ENCODE assay signal across 12 mouse cellular contexts in genomic region chr14:62639111-62639510, GRCm38 (mm10). TPM values are rescaled to one million over a fixed set of nuclear protein-coding genes. Genes with fewer than 3 reads are reported as not detected.
DNase-seq lines count a peak whose midpoint lies in the region; ATAC-seq lines count a peak whose summit lies in the region.
"Had no signal": no experiment of that assay in that cellular context is flagged by ENCODE, and none has a peak within 500 bp of the region (broad histone marks: within the 10 kb centered on the region; RNA-seq: fewer than 3 reads in every experiment).

No protein-coding gene starts in this region.

- peak overlapping the region; percentile 47; the same call in 1 of the 2 replicates for H3K27ac ChIP-seq in forebrain, embryonic 15.5 days (replicated peaks)
- H3K27ac ChIP-seq in forebrain, embryonic 11.5 days (ENCODE audit: low read depth, low read length) = no peak overlapping the region
- H3K27ac ChIP-seq: midbrain, embryonic 10.5 days; stomach, embryonic 15.5 days had no signal

- H3K27me3 ChIP-seq in forebrain, embryonic 15.5 days = no peaks in the 10 kb centered on the region
- H3K27me3 ChIP-seq in forebrain, embryonic 11.5 days (ENCODE audit: control insufficient read depth, insufficient read depth, low read length) = no peaks in the 10 kb centered on the region
- H3K27me3 ChIP-seq: stomach, embryonic 15.5 days had no signal

- no peak for ATAC-seq in forebrain, embryonic 15.5 days (replicated peaks)
- no peak for ATAC-seq in forebrain, embryonic 11.5 days (replicated peaks; ENCODE audit: low FRiP score)

- WGBS in forebrain, embryonic 15.5 days = 79% methylated on average over 6 of the region's 6 CpGs
- WGBS in forebrain, embryonic 11.5 days = 77% methylated on average over 6 of the region's 6 CpGs

- H3K36me3 ChIP-seq in forebrain, embryonic 15.5 days = no peaks in the 10 kb centered on the region
- H3K36me3 ChIP-seq in forebrain, embryonic 11.5 days (ENCODE audit: control insufficient read depth, insufficient read depth, low read length) = no peaks in the 10 kb centered on the region
- H3K36me3 ChIP-seq: midbrain, embryonic 10.5 days; stomach, embryonic 15.5 days had no signal

- no peak overlapping the region for H3K9ac ChIP-seq in forebrain, embryonic 15.5 days (replicated peaks)
- H3K9ac ChIP-seq in forebrain, embryonic 11.5 days (ENCODE audit: low read length) = no peak overlapping the region
- H3K9ac ChIP-seq: stomach, embryonic 15.5 days had no signal

- no peak for DNase-seq in forebrain, embryonic 11.5 days (ENCODE audit: low spot score)
- DNase-seq in left cerebral cortex, postnatal 14 days (ENCODE audit: low spot score in 2 of 2) = peak; percentile 31 to 33
- no peak for DNase-seq in left cerebral cortex, adult 11 months (ENCODE audit: low spot score)
- DNase-seq in adrenal gland, adult 2 months = peak; percentile 39
- peak; percentile 9 to 23 for DNase-seq in kidney, postnatal 4 days
- DNase-seq in thymus, adult 18-20 months = no peak
- no peak for DNase-seq in B cell, adult 2 months
- DNase-seq: layer of hippocampus, postnatal 36 days had no signal

- intact Hi-C loops in left cerebral cortex, postnatal 14 days (cut with DNase I) = no loop called here

- H3K4me3 ChIP-seq in forebrain, embryonic 15.5 days = no peak overlapping the region
- no peak overlapping the region for H3K4me3 ChIP-seq in forebrain, embryonic 11.5 days (ENCODE audit: low read depth, low read length)
- H3K4me3 ChIP-seq: midbrain, embryonic 10.5 days; stomach, embryonic 15.5 days had no signal

- H3K4me1 ChIP-seq in forebrain, embryonic 15.5 days = peaks cover 12% of the 10 kb centered on the region
- peaks cover 5% of the 10 kb centered on the region; the same call in 1 of the 2 replicates for H3K4me1 ChIP-seq in forebrain, embryonic 11.5 days (replicated peaks; ENCODE audit: control insufficient read depth, insufficient read depth, low read length)

- H3K9me3 ChIP-seq in forebrain, embryonic 15.5 days = no peaks in the 10 kb centered on the region
- H3K9me3 ChIP-seq in forebrain, embryonic 11.5 days (ENCODE audit: control insufficient read depth, low read length) = no peaks in the 10 kb centered on the region
- H3K9me3 ChIP-seq: midbrain, embryonic 10.5 days; stomach, embryonic 15.5 days had no signal

- H3K4me2 ChIP-seq in forebrain, embryonic 15.5 days (replicated peaks) = no peak overlapping the region
- no peak overlapping the region for H3K4me2 ChIP-seq in forebrain, embryonic 11.5 days (ENCODE audit: low read depth, low read length, severe bottlenecking)
- H3K4me2 ChIP-seq: stomach, embryonic 15.5 days had no signal

RNA-seq across cellular contexts. Expression of gene Serpine3, which starts 24.4 kb away (rescaled TPM):
- not detected in 2 replicates for polyA plus RNA-seq in forebrain, embryonic 15.5 days (2015; fragmentation: Nextera tagmentation; extraction: Ambion mirVana)
- polyA plus RNA-seq in forebrain, embryonic 11.5 days (2014; fragmentation: Nextera tagmentation; extraction: Ambion mirVana) = not detected in 2 replicates
- total RNA-seq in left cerebral cortex, postnatal 14 days (2021) = not detected
- not detected for total RNA-seq in adrenal gland, adult 2 months (2021)
- not detected in 2 replicates for polyA plus RNA-seq in adrenal gland, adult 2 months (2012; rRNA removed)
- polyA plus RNA-seq: forebrain, embryonic 14.5 days; midbrain, embryonic 10.5 days; stomach, embryonic 15.5 days had no signal

Comparison
In these comparisons a context has a peak if more than half of its experiments do, and no peak if none do; other contexts are left out.
1. DNase-seq: peak in left cerebral cortex, postnatal 14 days (2 of 2), adrenal gland, adult 2 months (single experiment) and kidney, postnatal 4 days (2 of 2); none in forebrain, embryonic 11.5 days (single experiment), left cerebral cortex, adult 11 months (single experiment), thymus, adult 18-20 months (0 of 2) and B cell, adult 2 months (0 of 2).